Mouse (Mus musculus) brain, embryonic 18.5 days (tissue): ENCODE measurements around the gene Ccdc117.
"Not testable (repeated sequence)": the region's sequence is repeated elsewhere in the genome, so short reads cannot be mapped to it uniquely, and the experiment has no call there.

Experiments
- DNase-seq: peaks from one replicate; pipeline ENCODE4 v3.0.0-alpha.2; 2012; ENCODE audit warnings: low read depth, low spot score

Gene Ccdc117

DNA sequence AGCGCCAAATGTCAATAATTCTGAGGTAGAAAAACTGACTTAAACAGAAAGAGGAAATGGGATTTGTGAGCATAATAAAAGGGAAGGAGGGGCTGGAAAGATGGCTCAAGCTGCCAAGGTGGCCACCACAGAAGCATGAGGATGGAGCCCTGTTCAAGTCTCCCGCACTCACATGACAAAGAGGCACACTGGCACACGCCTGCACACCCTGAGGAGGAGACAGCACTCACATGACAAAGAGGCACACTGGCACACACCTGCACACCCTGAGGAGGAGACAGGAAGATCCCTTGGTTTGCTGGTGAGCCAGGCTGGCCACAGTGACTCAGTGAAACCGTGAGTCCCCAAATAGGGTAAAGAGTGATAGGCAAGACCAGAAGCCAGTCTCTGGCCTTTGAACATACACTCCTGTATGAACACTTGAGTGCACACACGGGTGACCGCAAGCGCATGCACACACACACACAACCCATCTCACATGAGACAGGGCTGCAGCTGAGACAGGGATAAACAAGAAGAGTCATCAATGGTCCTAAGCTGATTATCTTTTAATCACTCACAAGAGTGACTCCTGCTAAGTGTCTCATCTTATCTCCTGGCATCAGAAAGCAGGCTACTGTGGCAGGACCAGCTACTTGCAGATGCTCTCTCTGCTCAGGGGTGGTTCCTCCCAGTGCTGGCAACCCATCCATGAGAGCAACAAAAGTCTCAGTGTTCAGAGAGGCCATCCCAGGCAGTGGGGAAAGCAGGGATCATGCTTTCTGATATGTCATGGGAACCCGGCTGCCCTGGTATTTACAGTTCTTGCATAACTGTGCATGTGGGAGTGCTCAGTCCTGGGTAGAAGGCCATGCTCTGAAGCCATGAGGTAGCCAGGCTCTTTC is 32.5 kb downstream of the Ccdc117 start:
- no peak for DNase-seq

DNA sequence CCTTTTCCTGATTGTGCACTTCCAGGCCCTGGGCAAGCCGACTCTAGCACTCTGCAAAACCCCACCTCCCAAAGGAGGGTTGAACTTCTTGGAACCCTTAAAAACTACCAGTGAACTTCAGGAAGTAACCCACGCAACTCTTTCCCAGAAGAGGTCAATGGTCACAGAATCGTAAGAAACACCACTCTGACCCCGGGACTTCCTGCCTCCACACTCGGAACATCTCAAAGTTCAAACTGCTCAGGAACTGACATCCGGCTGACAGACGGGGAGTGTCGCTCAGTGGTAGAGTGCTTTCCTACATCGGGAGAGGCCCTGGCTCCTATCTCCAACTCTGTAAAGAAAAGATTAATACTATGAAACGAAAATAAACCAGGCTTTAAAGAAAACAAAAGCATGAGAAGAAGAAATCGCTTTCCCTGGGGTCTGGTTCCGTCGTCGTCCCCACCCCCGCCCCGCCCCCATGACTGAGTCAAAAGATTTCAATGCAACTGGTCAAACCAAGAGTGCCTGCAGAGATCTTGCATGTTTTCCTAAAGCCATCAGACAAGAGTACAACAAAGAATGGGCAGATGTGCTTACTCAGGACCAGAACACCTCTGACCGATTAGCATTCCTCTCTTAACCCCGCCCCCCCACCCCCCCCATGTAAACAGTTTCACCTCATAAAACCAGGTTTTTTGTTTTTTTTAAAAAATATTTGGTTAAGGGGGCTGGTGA is 36.0 kb downstream of the Ccdc117 start:
- no peak for DNase-seq

DNA sequence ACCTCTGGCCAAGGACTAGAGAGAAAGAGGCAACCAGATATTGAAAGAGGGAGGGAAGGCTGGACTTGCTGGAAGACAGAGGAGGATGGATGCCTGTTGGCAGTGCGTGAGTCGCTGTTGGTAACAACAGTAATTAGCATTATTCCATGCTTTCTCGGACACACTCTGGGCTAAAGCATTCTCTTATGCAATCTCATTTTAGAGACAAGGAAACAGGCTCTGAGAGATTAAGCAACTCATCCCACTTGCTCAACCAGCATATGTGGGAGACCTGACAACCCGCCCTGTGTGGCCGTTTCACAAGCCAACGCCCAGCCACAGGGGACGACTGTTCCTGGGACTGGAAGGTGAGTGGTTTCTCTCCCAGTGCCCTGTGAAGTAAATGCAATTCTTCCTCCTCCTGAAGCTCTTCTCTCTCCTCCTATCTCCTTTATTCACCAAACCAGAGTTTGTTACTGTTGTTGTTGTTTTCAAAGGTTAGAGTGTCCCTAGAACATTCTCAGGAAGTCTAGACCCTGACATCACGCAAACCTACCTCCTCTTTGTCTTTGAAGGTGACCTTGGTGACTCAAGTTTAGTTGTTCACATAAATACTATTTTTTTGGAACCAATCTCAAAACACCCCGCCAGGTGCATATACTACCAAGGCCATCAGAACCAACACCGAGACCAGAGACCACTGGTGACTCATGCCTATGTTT is 39.5 kb downstream of the Ccdc117 start:
- no peak for DNase-seq

DNA sequence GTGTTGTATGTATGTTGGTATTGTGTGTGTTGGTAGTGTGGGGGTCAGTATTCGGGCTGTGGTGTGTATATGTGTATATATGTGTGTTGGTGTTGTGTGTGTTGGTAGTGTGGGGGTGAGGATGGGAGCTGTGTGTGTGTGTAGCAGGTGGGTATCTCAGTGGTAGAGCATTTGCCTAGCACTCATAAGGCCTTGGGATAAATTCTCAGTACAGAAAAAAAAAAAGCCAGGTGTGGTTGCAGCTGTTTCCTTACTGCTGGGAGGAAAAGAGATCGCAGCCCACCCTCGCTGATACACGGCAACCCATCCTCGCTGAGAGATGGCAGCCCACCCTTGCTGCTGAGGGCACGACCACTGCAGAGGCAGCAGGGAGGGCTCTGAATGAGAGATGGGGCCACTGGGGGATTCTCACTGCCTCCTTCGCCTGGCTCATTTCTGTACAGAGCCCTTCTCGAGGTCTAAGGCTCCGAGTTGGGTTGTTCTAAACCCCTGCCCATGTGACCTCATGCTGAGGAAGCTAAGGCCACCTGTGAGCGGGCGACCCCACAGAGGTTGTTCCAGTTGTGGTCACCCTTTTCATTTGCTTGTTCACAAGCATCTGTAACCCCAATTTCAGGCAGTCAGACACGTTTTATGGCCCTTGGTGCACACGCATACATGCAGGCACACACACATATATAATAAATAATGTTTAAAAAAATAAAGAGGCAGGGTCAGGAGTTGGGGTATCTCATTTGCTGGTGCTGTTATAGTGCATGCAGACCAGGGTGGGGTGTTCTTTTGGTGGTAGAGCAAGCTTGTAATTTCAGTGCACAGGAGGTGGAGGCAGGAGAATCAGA is 40.9 kb downstream of the Ccdc117 start:
- no peak for DNase-seq

DNA sequence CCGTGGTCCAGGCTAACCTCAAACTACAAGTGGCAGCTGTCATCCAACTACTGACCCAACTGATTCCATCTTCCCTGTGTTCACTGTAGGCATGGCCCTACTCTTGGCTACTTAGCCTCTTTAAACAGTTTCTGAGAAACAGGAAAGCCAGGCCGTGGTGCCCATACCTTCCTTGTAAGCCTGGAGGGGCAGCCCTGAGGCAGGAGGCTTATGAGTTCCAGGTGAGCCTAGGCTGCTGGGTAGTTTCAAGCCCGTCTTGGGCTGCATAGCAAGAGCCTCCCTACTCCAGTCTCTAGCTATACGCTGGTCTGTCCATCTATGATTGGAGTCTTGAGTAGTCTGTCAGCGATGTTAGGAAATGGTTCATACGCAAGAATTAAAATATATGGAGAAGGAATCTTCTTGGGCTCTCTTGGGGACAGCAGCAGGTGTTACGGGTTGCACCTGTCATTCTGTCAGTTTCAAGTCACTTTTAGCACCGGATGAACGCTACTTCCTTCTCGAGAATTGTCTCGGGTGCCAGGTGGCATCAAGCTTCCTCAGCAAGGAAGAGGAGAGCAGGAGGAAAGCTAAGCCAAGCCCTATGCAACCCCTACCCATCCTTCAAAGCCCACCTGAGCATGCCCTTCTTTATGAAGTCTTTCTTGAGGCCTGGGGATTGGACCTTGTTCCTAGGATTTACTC is 41.9 kb downstream of the Ccdc117 start:
- no peak for DNase-seq

DNA sequence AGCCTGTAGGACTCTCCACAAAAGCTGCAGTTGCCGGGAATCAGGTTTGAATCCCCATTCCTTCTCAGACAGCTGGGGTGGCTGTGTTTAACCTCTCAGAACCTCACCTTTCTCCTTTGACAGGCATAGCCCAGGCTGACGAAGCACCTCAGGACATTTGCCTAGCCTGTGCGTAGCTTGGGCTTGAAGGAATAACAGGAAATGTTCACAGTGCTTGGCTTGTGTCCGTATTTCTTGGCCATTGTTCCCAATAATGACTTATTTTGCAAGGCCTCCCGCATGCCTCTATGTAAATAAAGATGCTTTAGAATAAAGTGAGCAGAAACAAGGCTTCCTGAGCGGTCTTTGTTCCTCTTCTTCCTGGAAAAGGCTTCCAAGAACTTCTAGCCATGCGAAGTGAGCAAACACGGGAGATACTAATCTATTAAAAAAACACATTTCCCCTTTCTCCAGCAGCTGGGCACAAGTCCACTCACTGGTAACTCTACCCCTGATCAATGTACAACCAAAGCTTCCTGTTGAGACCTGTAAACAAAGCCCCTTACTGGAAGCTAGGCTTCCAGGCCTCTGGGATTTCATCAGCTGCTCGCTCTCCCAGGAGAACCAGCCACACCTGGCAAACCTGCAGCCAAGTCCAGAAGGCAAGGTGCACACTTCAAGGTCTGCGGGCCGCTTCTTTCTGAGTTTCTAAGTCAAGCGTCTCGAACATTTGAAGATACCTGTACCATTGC is 42.9 kb downstream of the Ccdc117 start:
- DNase-seq, result no peak

DNA sequence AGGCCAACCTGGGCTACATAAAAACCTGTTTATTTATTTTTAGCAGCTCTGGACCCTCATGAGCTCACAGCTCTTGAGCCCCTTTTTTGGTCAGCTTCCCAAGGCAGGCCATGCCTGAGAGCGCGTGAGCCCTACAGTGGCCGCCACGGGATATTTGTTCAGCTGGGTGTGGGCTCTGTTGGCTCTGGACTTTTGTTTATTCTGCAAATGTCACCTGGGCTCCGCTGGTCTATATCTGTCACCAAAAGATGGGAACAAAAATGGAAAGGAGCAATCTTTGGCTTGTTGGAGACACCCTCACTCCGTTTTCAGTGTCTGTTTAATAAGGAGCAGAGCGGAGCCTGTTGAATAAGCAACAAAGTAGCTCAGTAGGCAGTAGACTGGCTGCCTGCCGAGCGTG is 43.6 kb downstream of the Ccdc117 start:
- no peak for DNase-seq

DNA sequence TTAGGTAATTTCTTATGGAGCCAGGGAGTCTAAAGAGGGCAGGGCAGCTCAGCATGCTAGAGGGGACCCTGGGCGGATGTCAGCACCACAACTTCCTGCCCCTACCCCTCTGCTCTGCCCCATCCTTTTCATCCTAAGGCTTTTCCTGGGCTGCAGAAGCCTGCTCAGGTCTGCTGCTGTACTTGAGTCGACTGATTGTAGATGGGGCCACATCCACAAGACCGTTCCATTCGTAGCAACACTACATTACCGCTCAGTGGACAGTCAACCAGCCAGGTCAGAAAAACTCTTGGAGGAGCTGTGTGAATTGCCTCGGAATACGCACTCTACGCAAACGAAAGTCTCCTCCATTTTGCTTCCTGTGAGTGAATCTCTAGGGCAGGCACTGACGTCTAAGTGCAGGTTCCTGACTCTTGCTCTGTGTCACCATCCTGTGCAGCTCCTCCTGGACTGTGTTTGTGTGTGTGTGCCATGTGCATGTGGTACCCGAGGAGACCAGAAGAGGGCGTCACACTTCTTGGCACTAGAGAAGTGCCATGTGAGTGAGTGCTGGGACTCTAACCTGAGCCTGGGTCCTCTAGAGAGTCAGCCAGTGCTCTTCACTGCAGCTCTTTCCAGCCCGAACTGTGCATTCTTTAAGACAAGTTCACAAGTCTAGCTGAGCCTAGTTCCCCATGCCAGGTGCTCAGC is 45.3 kb downstream of the Ccdc117 start:
- DNase-seq, result no peak

DNA sequence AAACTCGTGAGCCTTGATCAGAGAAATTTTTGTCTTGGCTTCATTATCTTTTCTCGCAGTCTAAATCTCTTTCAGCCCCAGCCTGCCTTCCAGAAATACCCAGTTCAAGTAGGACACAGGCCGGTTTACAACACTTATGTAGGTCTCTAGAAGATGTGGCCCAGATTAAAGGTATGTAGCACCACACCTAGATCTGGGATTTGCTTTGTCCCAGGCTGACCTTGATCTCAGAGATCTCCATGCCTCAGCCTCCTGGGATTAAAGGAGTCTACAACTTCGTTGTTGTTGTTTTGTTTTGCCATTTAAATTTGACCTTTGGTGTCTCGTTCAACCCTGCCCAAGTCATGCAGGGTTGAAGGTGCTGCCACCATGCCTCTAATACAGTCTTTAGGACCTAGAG is 46.1 kb downstream of the Ccdc117 start:
- DNase-seq, result no peak

DNA sequence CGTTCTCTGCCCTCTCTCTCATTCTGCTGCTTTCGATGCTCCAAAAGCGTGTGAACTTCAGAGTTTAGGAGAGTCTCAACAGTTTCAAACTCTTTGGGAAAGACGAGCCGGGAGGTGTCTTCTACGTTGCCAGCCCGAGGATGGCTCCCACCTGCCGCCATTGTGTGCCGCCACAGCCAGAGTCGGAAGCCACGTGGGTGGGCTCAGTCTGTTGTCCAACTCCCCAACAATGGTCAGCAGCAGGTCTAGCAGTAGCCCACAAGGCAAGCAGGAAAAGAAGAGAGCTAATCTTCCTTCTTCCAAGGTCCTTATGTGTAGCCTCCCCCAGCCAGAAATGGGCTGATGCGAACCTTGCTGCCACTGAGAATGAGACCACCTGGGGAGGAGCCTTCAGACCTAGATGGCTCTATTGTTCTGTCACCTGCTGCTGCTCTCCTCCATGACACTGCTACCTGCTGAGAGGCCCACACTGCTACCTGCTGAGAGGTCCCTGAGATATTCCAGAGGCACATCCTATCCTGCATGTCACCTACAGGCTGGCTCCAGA is 46.6 kb downstream of the Ccdc117 start:
- DNase-seq, result no peak

DNA sequence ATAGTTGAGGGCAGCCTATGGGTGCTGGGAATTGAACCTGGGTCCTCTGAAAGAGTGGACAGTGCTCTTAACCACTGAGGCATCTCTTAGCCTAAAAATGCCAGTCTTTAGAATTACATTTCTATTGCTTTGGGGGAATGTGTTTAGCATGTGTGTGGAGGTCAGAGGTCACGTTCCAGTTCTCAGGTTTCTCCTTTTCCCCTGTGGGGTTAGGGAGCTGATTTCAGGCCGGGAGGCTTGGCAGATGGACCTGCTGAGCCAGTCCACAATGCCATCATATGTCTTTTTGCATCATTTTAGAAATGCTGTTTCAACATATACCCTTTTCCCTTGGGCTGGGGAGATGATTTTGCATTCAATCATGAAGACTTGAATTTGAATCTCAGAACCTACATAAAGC is 48.1 kb downstream of the Ccdc117 start:
- DNase-seq, result no peak

DNA sequence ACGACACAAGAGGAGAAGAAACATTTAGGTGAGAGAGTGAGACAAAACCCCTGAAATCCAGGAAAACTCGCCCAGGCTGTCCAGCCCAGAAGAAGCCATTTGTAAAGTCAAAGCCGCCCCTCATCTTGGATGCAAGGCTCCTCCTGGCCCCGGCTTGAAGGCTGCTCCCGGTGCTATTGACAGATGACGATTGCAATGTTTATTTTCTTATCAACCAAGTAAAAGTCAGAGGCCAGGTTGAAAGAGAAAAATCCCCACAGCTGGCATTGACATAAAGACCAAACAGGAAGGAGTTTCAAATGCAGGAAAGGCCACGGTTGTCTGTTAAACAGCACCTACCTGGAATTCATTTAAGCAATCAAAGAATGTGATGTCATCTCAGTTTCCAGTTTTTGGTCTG is 50.1 kb downstream of the Ccdc117 start:
- DNase-seq, result no peak

DNA sequence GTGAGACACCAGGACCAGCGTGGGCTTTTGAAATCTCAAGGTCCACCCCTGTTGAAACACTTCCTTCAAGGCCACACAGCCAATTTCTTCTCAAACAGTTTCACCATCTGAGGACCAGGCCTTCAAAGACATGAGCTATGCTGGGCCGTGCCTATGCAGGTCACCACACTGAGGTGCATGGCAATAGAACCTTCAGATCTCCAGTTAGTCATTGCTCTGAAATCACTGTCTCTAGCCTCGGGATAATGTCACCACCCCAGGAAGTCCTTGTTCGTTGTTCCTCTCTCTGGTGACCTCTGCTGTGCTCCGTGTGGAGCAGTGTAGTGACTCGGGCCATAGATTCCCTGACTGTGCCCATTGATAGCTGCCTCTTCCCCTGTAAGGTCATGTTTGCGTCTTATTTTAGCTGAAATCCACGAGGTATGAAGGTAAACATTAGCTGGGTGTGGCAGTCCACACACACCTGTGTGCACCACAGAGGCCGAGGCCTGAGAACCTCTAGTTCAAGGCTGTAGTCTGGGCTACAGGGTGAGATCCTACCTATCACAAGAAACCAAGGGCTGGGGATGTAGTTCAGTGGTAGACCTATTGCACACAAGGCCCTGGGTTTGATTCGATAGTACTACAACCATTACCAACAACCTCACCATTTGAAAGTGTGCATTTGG is 50.9 kb downstream of the Ccdc117 start:
- no peak for DNase-seq

DNA sequence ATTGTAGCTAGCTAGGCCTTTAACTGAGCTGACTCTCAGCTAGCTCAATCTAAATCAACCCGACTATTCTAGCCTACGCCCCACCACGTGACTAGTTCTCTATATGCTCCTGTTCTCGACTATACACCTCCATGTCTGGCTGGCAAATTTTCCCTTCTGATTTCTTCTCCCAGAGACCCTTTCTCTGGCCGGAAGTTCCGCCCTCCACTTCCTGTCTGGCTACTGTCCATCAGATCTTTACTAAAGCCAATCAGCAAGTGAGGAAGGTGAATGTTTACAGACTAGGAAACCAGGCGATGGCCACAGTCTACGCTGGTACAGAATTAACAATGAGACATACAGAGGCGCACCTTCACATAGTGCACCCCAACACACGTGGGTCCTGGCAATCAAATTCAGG is 52.6 kb downstream of the Ccdc117 start:
- DNase-seq, result not testable (repeated sequence)

DNA sequence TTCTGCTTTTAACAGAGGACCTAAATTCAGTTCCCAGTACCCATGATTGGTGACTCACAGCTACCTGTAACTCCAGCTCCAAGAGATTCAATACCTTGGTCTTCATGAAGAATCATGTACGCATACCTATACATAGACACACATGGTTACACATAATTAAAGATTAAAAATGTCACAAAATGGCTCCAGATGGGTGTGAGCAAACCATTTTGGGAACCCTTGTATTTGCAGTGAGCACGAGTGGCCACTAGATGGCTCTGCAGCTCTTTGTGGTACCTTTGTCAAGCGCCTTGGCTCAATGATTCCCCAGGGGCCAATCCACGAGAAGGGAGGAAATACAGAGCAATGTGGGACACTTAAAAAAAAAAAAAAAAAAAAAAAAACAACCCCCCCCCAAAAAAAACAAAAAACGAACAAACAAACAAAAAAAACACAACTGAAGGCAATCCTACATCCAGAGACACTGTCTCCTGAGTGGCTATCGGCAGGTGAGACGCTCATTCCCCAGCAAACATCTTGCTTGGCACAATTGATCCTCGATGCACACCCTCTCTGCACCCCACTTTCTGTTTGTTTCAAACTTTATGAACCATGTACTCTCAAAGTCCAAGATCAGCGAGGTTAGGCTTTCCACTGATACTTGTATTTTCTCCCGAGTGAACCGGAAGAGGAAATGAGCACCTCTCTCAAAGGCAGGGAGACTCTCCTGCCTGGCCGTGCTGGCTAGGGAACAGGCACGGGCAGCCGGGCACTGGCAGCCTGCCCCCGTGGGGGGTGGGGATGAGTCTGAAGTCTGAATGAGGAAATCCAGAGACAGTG is 56.6 kb downstream of the Ccdc117 start:
- DNase-seq, result peak; percentile 73

DNA sequence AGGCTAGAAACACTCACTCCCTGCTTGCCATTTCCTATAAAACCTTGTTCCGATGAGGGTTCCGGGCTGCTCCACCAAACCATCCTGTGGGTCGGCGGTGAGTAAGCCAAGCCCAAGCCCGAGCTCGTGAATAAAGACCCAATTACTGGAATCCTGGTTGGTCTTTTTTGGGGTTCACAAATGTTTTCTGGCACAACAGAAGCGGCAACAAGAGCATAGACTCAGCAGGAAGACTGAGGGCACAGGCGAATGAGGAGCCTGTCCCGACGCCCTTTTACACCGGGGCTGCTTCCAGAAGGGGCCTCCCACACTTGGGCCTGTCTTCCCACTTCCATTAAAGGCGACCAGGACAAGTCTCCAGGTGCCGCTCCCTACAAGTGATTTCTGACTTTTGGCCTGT is 59.4 kb downstream of the Ccdc117 start:
- DNase-seq, result no peak
